Mouse (Mus musculus): ENCODE measurements around the gene Olfr707.
"Not testable (repeated sequence)": the region's sequence is repeated elsewhere in the genome, so short reads cannot be mapped to it uniquely, and the experiment has no call there.

- TF ChIP-seq POLR2A (IDR thresholded peaks at IDR 0.05; ENCODE audit: low read depth, low read length); CTCF (IDR thresholded peaks at IDR 0.05; ENCODE audit: extremely low read depth, insufficient read length, insufficient replicate concordance, low read depth, low read length): not testable (repeated sequence)
Observed at GRCm38 (mm10) chr7:106920961-106921360, 19.9 kb upstream of the Olfr707 start.
